Mouse (Mus musculus): ENCODE data around the gene Olfr132. TPM values are rescaled to one million over a fixed set of nuclear protein-coding genes. Genes with fewer than 3 reads are reported as not detected.
"Not testable (repeated sequence)": the region's sequence is repeated elsewhere in the genome, so short reads cannot be mapped to it uniquely, and the experiment has no call there.

Olfr132 gene
- polyA plus RNA-seq (2017; shearing (Covaris generic)): not detected

DNA sequence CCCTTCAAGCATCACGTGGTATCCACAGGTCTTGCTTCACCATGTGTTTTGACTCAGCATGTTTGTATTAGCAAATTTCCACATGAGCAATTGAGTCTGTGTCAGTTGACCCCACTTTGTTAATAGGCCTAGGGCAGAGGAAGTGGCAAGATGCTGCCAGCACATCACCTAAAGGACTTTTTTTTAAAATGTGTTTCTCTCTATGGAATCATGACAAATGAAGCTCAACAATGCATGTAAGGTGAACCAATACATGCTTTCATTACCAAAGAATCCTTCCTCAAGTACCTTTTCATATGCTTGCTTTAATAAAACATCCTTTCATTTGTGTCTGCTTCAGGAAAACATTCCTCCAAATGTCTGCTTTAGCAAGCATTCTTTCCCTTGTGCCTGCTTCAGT lies at the start of gene Olfr132:
Olfr132 (minus strand) TSS at position 101 of the 400 bp plus-strand sequence.
- no peak for ATAC-seq

DNA sequence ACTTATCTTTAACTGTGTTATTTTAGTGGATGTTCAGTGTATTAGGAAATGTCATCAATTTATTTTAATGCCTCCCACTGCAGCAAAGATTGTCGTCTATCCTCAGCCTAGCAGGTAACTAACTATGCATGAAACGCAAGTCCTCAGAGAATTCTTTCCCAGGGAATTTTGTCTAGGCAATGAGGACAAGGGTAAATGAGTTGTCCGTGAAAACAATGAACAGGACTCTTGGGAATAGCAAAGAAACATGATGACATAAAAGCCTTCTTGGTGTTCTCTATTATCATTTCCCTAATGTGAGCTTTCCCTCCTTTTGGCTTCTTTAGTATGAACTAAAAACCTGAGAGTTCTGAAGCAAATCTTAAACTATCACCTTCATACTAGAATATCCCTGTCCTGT lies 36.8 kb upstream of the Olfr132 start, which contains the start of gene Olfr134:
Olfr134 (plus strand) TSS at position 301 of the 400 bp plus-strand sequence.
- ATAC-seq: no peak

DNA sequence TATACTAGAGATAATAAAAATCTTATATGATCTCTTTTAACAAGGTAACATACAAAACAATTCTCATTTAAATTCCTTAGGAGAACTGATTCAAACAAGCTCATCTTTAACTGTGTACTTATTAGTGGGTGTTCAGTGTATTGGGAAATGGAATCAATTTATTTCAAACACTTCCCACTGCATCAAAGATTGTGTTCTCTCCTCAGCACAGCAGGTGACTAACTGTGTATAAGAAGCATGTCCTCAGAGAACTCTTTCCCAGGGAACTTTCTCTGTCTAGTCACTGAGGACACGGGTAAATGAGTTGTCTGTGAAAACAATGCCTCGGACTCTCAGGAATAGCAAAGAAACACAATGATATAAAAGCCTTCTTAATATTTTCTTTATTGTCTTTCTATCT lies 10.7 kb upstream of the Olfr132 start, which contains the start of gene Olfr133:
Olfr133 (plus strand) TSS at position 301 of the 400 bp plus-strand sequence.
- no peak for ATAC-seq

DNA sequence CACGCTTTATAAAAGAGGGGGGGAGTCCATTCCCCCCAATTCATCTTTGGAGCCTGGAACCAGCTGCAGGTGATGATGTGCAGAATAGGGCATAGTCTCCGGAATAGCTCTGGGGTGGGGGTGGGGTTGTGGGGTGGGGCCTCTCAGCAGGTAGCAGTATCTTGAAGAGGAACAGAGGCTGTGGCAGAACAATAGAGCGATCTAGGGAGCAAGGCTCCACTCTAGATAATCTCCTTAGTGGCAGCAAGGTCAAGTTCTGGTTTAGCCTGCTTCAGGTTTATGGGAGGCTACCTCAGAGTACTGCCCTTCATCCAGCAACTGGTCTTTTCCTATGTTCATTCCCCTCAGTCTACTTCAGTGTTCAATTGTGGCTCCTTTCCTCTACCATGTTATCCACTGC lies 9.0 kb downstream of the Olfr132 start:
- not testable (repeated sequence) for ATAC-seq

DNA sequence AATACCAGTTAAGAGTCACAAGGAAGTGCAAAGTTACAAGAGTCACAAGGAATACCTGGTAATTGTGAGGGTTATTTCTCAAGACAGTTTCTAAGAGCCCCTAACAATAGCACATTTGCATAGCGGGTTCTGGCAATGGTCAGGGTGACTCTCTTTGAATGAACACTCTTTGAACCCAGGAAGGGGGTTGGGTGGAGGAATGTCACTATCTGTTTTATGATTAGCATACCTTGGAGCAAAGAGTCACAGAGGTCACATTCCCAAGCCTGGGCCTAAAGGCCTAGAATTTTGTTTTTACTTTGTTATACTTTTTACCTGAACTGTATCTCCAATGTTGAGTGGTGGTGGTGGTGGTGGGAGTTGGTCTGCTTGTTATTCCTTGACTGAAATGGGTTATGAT lies 10.1 kb downstream of the Olfr132 start:
- ATAC-seq: not testable (repeated sequence)

DNA sequence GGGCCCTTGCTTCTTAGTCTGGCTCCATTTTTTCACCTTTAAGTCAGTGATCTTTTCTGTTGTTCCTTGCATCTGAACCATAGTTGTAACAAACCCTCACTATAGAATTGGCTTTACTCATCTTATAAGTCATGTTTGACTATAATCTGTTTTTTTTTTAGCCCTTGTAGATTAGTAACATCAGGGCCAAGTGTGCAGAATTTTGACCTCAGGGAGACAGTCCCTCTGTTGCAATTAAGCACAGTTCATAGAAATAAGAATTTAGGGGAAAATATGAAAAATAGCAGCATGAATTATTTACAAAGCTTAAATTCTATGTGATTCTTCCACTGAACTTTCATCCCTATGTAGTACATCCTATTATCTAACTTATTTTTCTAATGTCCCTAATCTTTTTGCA lies 45.7 kb downstream of the Olfr132 start, which contains the start of gene Olfr131:
Olfr131 (minus strand) TSS at position 101 of the 400 bp plus-strand sequence.
- ATAC-seq: no peak

DNA sequence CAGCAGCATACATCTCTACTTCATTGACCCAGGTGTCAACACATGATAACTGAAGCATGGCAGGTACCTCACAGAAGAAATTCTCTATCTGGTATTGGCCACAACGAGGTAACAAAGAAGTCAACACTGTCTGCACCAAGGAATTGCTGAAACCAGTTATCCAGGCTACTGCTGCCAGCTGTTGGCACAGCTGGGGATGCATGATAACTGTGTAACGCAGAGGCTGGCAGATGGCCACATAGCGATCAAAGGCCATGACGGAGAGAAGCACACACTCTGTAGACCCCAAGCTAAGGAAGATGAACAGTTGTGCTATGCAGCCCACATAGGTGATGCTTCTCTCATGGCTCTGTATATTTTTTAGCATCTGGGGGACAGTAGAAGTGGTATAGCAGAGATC lies 52.0 kb downstream of the Olfr132 start:
- ATAC-seq: no peak

Other genes with a start within 250 kb of the Olfr132 start
- gene Olfr127, start 234.1 kb downstream of the Olfr132 start, polyA plus RNA-seq (2017; shearing (Covaris generic)): under 1 TPM in 1 of 2 experiments, not detected in 1; 0.11 TPM
- gene Olfr128, start 214.0 kb downstream of the Olfr132 start, polyA plus RNA-seq (2017; shearing (Covaris generic)): not detected
- gene Olfr761, start 181.4 kb downstream of the Olfr132 start, polyA plus RNA-seq (2017; shearing (Covaris generic)): not detected
- gene Olfr129, start 74.4 kb downstream of the Olfr132 start, polyA plus RNA-seq (2017; shearing (Covaris generic)): not detected
- gene Olfr130, start 70.6 kb downstream of the Olfr132 start, polyA plus RNA-seq (2017; shearing (Covaris generic)): not detected
- gene Olfr131, start 45.8 kb downstream of the Olfr132 start, polyA plus RNA-seq (2017; shearing (Covaris generic)): not detected
- gene Olfr133, start 10.8 kb upstream of the Olfr132 start, polyA plus RNA-seq (2017; shearing (Covaris generic)): not detected
- not detected for gene Olfr134, start 36.9 kb upstream of the Olfr132 start, polyA plus RNA-seq (2017; shearing (Covaris generic))
- not detected for gene Olfr135, start 69.8 kb upstream of the Olfr132 start, polyA plus RNA-seq (2017; shearing (Covaris generic))
- gene Olfr138, start 126.5 kb upstream of the Olfr132 start, polyA plus RNA-seq (2017; shearing (Covaris generic)): not detected
- gene Olfr137, start 173.0 kb upstream of the Olfr132 start, polyA plus RNA-seq (2017; shearing (Covaris generic)): not detected
- not detected for gene Olfr136, start 195.3 kb upstream of the Olfr132 start, polyA plus RNA-seq (2017; shearing (Covaris generic))

All from CD4-positive, CD25-positive, alpha-beta regulatory T cell, adult 4 months (primary cell).